Mouse (Mus musculus): ENCODE data around the gene 8030411F24Rik. TPM values are rescaled to one million over a fixed set of nuclear protein-coding genes. Genes with fewer than 3 reads are reported as not detected.

Gene 8030411F24Rik
- polyA plus RNA-seq, 1 experiment from 2014 or later: not detected

DNA sequence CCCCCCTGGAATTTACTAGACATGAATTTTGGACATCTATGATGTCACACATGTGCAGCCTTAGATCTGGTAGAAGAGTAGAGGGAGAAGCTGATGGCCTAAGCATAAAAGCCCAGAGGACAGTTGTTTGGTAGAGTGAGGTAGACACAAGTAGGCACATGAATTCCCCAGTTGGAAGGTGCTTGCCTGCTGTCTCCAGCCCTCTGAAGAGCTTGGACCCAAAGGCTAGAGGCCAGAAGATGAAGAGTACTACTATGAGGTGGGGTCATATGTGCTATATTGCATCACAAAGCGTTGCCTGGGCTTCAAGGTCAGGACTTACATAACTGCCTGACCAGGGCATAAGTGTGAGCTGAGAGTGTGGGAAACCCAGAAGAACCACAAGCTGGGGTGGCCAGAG is 16.7 kb downstream of the 8030411F24Rik start, which contains the start of gene Cst8:
TSS of gene Cst8 (plus strand) at position 301 of the 400 bp plus-strand sequence.
- H3K4me2 ChIP-seq (replicated peaks): no peak within 1 kb of the TSS
- no peaks in the 10 kb centered on the region for H3K4me1 ChIP-seq
- no peaks in the 10 kb centered on the region for H3K9me3 ChIP-seq
- H3K9ac ChIP-seq: no peak within 1 kb of the TSS
- no peak within 1 kb of the TSS for H3K27ac ChIP-seq
- ATAC-seq (ENCODE audit: insufficient number of reproducible peaks, insufficient read depth, low FRiP score, low TSS enrichment): no peak
- WGBS: 69% methylated on average over 1 of the region's 1 CpGs
- H3K27me3 ChIP-seq: no peaks in the 10 kb centered on the region
- no peaks in the 10 kb centered on the region for H3K36me3 ChIP-seq
- no peak within 1 kb of the TSS for H3K4me3 ChIP-seq

DNA sequence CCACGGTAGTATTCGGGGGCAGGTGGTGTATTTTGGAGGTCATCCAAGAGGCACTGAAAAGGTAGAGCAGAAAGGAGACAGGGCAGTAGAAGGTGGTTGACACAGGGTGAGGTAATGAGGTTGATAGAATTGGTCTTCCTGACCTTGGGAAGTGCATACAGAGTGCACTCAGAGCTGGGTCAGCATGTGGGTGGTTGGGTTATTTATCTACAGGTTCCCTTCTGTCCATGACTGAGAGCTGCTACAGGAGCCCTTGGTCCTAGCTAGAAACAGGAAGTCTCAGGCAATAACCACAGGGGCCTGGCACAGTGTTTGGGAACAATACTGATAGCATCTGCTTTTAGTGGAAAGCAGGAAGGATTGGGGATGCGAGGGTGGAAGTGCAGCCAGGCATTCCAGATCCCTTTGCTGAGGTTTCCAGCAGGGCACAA is 19.7 kb downstream of the 8030411F24Rik start:
- Histone ChIP-seq H3K4me3 (no peak overlapping the region), H3K27ac (no peak overlapping the region), H3K9ac (no peak overlapping the region), H3K4me1 (no peaks in the 10 kb centered on the region), H3K27me3 (no peaks in the 10 kb centered on the region), H3K9me3 (no peaks in the 10 kb centered on the region), H3K4me2 (replicated peaks) (no peak overlapping the region), H3K36me3 (no peaks in the 10 kb centered on the region)
- 63% methylated on average over 3 of the region's 3 CpGs for WGBS
- no peak for ATAC-seq (ENCODE audit: insufficient number of reproducible peaks, insufficient read depth, low FRiP score, low TSS enrichment)

GRCm38 (mm10) chr2:148806696-148807095 is 24.9 kb downstream of the 8030411F24Rik start:
- 78% methylated on average over 6 of the region's 6 CpGs for WGBS
- H3K27me3 ChIP-seq: no peaks in the 10 kb centered on the region

GRCm38 (mm10) chr2:148819909-148820308 is 38.1 kb downstream of the 8030411F24Rik start, which contains the start of gene Cst13:
Gene Cst13 (plus strand): TSS chr2:148820081.
- Histone ChIP-seq H3K9ac (no peak within 1 kb of the TSS), H3K9me3 (no peaks in the 10 kb centered on the region)
- ATAC-seq (ENCODE audit: insufficient number of reproducible peaks, insufficient read depth, low FRiP score, low TSS enrichment): no peak

More at GRCm38 (mm10) chr2:148806696-148807095, 24.9 kb downstream of the 8030411F24Rik start:
- H3K9me3 ChIP-seq: no peaks in the 10 kb centered on the region
- no peaks in the 10 kb centered on the region for H3K4me1 ChIP-seq
- no peaks in the 10 kb centered on the region for H3K36me3 ChIP-seq
- H3K4me3 ChIP-seq: no peak overlapping the region
- no peak overlapping the region for H3K27ac ChIP-seq
- no peak overlapping the region for H3K9ac ChIP-seq
- H3K4me2 ChIP-seq (replicated peaks): no peak overlapping the region
- no peak for ATAC-seq (ENCODE audit: insufficient number of reproducible peaks, insufficient read depth, low FRiP score, low TSS enrichment)

GRCm38 (mm10) chr2:148825986-148826385 is 44.2 kb downstream of the 8030411F24Rik start:
- Histone ChIP-seq H3K4me2 (replicated peaks) (no peak overlapping the region), H3K27me3 (no peaks in the 10 kb centered on the region), H3K9ac (no peak overlapping the region), H3K9me3 (no peaks in the 10 kb centered on the region), H3K27ac (no peak overlapping the region), H3K4me1 (no peaks in the 10 kb centered on the region), H3K36me3 (no peaks in the 10 kb centered on the region), H3K4me3 (no peak overlapping the region)
- 64% methylated on average over 1 of the region's 1 CpGs for WGBS
- no peak for ATAC-seq (ENCODE audit: insufficient number of reproducible peaks, insufficient read depth, low FRiP score, low TSS enrichment)

More at GRCm38 (mm10) chr2:148819909-148820308, 38.1 kb downstream of the 8030411F24Rik start, which contains the start of gene Cst13:
- Histone ChIP-seq H3K4me2 (replicated peaks) (no peak within 1 kb of the TSS), H3K27me3 (no peaks in the 10 kb centered on the region), H3K4me1 (no peaks in the 10 kb centered on the region), H3K4me3 (no peak within 1 kb of the TSS), H3K27ac (no peak within 1 kb of the TSS), H3K36me3 (no peaks in the 10 kb centered on the region)

GRCm38 (mm10) chr2:148834912-148835311 is 53.1 kb downstream of the 8030411F24Rik start, which contains the start of gene Cst9:
Gene Cst9 (plus strand): TSS chr2:148835147.
- H3K27me3 ChIP-seq: no peaks in the 10 kb centered on the region
- no peak within 1 kb of the TSS for H3K27ac ChIP-seq
- H3K4me1 ChIP-seq: no peaks in the 10 kb centered on the region
- no peak within 1 kb of the TSS for H3K9ac ChIP-seq
- no peak within 1 kb of the TSS for H3K4me3 ChIP-seq
- no peaks in the 10 kb centered on the region for H3K36me3 ChIP-seq
- WGBS: 69% methylated on average over 4 of the region's 4 CpGs
- H3K4me2 ChIP-seq (replicated peaks): no peak within 1 kb of the TSS
- H3K9me3 ChIP-seq: no peaks in the 10 kb centered on the region
- no peak for ATAC-seq (ENCODE audit: insufficient number of reproducible peaks, insufficient read depth, low FRiP score, low TSS enrichment)

Other genes starting within 250 kb of the 8030411F24Rik start
- gene Nxt1, start 109.4 kb upstream of the 8030411F24Rik start, polyA plus RNA-seq (2016; fragmentation: Nextera tagmentation; extraction: Ambion mirVana): 100 and 103 TPM in 2 replicates
- gene Gzf1, start 101.0 kb upstream of the 8030411F24Rik start, polyA plus RNA-seq (2016; fragmentation: Nextera tagmentation; extraction: Ambion mirVana): 23.1 and 25.1 TPM in 2 replicates
- gene Napb, start 49.5 kb upstream of the 8030411F24Rik start, polyA plus RNA-seq (2016; fragmentation: Nextera tagmentation; extraction: Ambion mirVana): 7.1 and 7.6 TPM in 2 replicates
- not detected in 2 replicates for gene Cstl1, start 31.7 kb upstream of the 8030411F24Rik start, polyA plus RNA-seq (2016; fragmentation: Nextera tagmentation; extraction: Ambion mirVana)
- gene Cst11, start 10.5 kb upstream of the 8030411F24Rik start, polyA plus RNA-seq (2016; fragmentation: Nextera tagmentation; extraction: Ambion mirVana): not detected in 2 replicates
- not detected in 2 replicates for gene Cst12, start 7.4 kb downstream of the 8030411F24Rik start, polyA plus RNA-seq (2016; fragmentation: Nextera tagmentation; extraction: Ambion mirVana)
- not detected in 2 replicates for gene Cst8, start 16.8 kb downstream of the 8030411F24Rik start, polyA plus RNA-seq (2016; fragmentation: Nextera tagmentation; extraction: Ambion mirVana)
- gene Cst13, start 38.1 kb downstream of the 8030411F24Rik start, polyA plus RNA-seq (2016; fragmentation: Nextera tagmentation; extraction: Ambion mirVana): not detected in 2 replicates
- gene Cst9, start 53.1 kb downstream of the 8030411F24Rik start, polyA plus RNA-seq (2016; fragmentation: Nextera tagmentation; extraction: Ambion mirVana): not detected in 2 replicates
- not detected in 2 replicates for gene 9230104L09Rik, start 83.0 kb downstream of the 8030411F24Rik start, polyA plus RNA-seq (2016; fragmentation: Nextera tagmentation; extraction: Ambion mirVana)
- 321 and 339 TPM in 2 replicates for gene Cst3, start 93.7 kb downstream of the 8030411F24Rik start, polyA plus RNA-seq (2016; fragmentation: Nextera tagmentation; extraction: Ambion mirVana)
- not detected in 2 replicates for gene Gm1330, start 221.2 kb downstream of the 8030411F24Rik start, polyA plus RNA-seq (2016; fragmentation: Nextera tagmentation; extraction: Ambion mirVana)
- gene Gm10750, start 235.2 kb downstream of the 8030411F24Rik start, polyA plus RNA-seq (2016; fragmentation: Nextera tagmentation; extraction: Ambion mirVana): not detected in 2 replicates